9 mouse cellular contexts compared by ENCODE assay signal in the genomic region with DNA sequence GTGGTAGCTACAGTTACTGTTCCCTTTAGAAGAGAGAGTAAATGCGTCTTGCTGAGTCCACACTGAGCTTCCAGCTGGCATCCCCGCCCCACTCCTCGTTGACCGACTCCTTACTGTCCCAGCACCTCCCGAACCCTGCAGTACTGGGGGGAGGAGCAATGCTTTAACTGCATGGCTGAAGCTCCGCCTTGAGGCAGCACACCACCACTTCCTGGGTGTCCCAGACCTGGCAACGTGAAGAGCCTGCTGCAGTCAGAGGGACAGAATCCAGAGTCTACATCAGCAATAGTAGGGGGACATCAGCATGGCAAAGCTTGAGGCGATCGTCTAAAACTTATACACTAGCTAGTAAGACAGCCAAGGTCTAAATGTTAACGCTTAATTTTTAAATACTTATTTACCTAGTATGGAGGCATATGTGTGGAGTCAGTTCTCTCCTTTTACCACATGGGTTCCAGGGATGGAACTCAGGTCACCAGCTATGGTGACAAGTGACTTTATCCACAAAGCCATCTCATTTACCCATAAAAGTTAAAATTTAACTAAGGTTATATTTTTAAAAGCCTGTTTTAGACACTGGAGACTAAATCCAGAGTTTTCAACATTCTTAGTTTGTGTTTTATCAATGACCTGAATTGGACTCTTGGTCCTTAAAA. TPM values are rescaled to one million over a fixed set of nuclear protein-coding genes. Genes with fewer than 3 reads are reported as not detected.
DNase-seq lines count a peak whose midpoint lies in the region; ATAC-seq lines count a peak whose summit lies in the region.
"Had no signal": no experiment of that assay in that cellular context is flagged by ENCODE, and none has a peak within 500 bp of the region (broad histone marks: within the 10 kb centered on the region; RNA-seq: fewer than 3 reads in every experiment).

No protein-coding gene starts in this region.

- peak; percentile 76 for ATAC-seq in kidney, embryonic 16.5 days (ENCODE audit: low FRiP score, low TSS enrichment)

- H3K4me2 ChIP-seq in kidney, embryonic 16.5 days (replicated peaks; ENCODE audit: low read depth, low read length), result peak overlapping the region; percentile 26; the same call in 1 of the 2 replicates
- H3K4me2 ChIP-seq: heart, embryonic 15.5 days had no signal

- H3K4me3 ChIP-seq in kidney, embryonic 16.5 days (ENCODE audit: low read length), result no peak overlapping the region
- no peak overlapping the region for H3K4me3 ChIP-seq in embryonic facial prominence, embryonic 10.5 days
- H3K4me3 ChIP-seq: heart, embryonic 15.5 days had no signal

- DNase-seq in embryo, embryonic 10 days (ENCODE audit: low spot score), result peak; percentile 21
- DNase-seq in embryo, embryonic 9.5 days (ENCODE audit: extremely low spot score), result no peak
- peak; percentile 52 for DNase-seq in adrenal gland, adult 8-10 months
- peak; percentile 25 for DNase-seq in lung, postnatal 14 days
- no peak for DNase-seq in embryonic facial prominence, embryonic 10.5 days (ENCODE audit: low spot score)
- DNase-seq in gastrocnemius, postnatal 10 days, result no peak
- no peak for DNase-seq in gastrocnemius, postnatal 4 days (ENCODE audit: low spot score in 2 of 2)

- H3K27me3 ChIP-seq in kidney, embryonic 16.5 days (ENCODE audit: insufficient read depth, low read length), result no peaks in the 10 kb centered on the region
- no peaks in the 10 kb centered on the region for H3K27me3 ChIP-seq in embryonic facial prominence, embryonic 10.5 days (replicated peaks; ENCODE audit: low read depth, poor library complexity, severe bottlenecking)
- H3K27me3 ChIP-seq: heart, embryonic 15.5 days had no signal

- peaks cover 5% of the 10 kb centered on the region; the same call in 1 of the 2 replicates for H3K36me3 ChIP-seq in kidney, embryonic 16.5 days (ENCODE audit: insufficient read depth, low read length)
- peaks cover 40% of the 10 kb centered on the region for H3K36me3 ChIP-seq in embryonic facial prominence, embryonic 10.5 days (replicated peaks)
- H3K36me3 ChIP-seq: heart, embryonic 15.5 days had no signal

- H3K9me3 ChIP-seq in kidney, embryonic 16.5 days (ENCODE audit: low read length), result no peaks in the 10 kb centered on the region
- H3K9me3 ChIP-seq in embryonic facial prominence, embryonic 10.5 days, result no peaks in the 10 kb centered on the region
- H3K9me3 ChIP-seq: heart, embryonic 15.5 days had no signal

- H3K9ac ChIP-seq in kidney, embryonic 16.5 days (replicated peaks; ENCODE audit: low read length), result peak overlapping the region; percentile 13; the same call in 1 of the 2 replicates
- H3K9ac ChIP-seq: heart, embryonic 15.5 days had no signal

- H3K4me1 ChIP-seq in kidney, embryonic 16.5 days (ENCODE audit: insufficient read depth, low read length), result peaks cover 20% of the 10 kb centered on the region
- no peaks in the 10 kb centered on the region for H3K4me1 ChIP-seq in embryonic facial prominence, embryonic 10.5 days

- peak overlapping the region; percentile 85 for H3K27ac ChIP-seq in kidney, embryonic 16.5 days (ENCODE audit: low read length)
- no peak overlapping the region for H3K27ac ChIP-seq in embryonic facial prominence, embryonic 10.5 days (replicated peaks)
- H3K27ac ChIP-seq: heart, embryonic 15.5 days had no signal

- 42% methylated on average over 10 of the region's 10 CpGs for WGBS in kidney, embryonic 16.5 days
- 57% methylated on average over 10 of the region's 10 CpGs for WGBS in embryonic facial prominence, embryonic 10.5 days

RNA-seq across cellular contexts. Expression of gene Ccdc57, which starts 30.1 kb away (rescaled TPM):
- 10 to 100 TPM in 3 of 4 experiments, 1 to 10 TPM in 1; 9.9 to 24.5 (median 15.1) TPM for total RNA-seq in adrenal gland, adult 8-10 months (2022)
- polyA plus RNA-seq in kidney, embryonic 16.5 days (2015; fragmentation: Nextera tagmentation; extraction: Ambion mirVana), result 8.6 and 9.2 TPM in 2 replicates
- 6.5 and 6.8 TPM in 2 replicates for polyA plus RNA-seq in embryonic facial prominence, embryonic 10.5 days (2016; fragmentation: Nextera tagmentation; extraction: Ambion mirVana)
- 1 to 10 TPM; 2.5 to 4.8 TPM for total RNA-seq in gastrocnemius, postnatal 10 days (2021)
- total RNA-seq in gastrocnemius, postnatal 4 days (2021), result 1 to 10 TPM; 6.2 TPM

RNA-seq across cellular contexts. Expression of gene Slc16a3, which starts 45.7 kb away (rescaled TPM):
- total RNA-seq in adrenal gland, adult 8-10 months (2022), result 1 to 10 TPM in 3 of 4 experiments, under 1 TPM in 1; 0.55 to 1.7 (median 1.5) TPM
- polyA plus RNA-seq in kidney, embryonic 16.5 days (2015; fragmentation: Nextera tagmentation; extraction: Ambion mirVana), result 63.5 and 66.4 TPM in 2 replicates
- polyA plus RNA-seq in embryonic facial prominence, embryonic 10.5 days (2016; fragmentation: Nextera tagmentation; extraction: Ambion mirVana), result 131 and 182 TPM in 2 replicates
- total RNA-seq in gastrocnemius, postnatal 10 days (2021), result 100 to 1,000 TPM; 193 to 232 TPM
- 100 to 1,000 TPM; 151 to 160 TPM for total RNA-seq in gastrocnemius, postnatal 4 days (2021)

Comparison
In these comparisons a context has a peak if more than half of its experiments do, and no peak if none do; other contexts are left out.
1. DNase-seq: peak in embryo, embryonic 10 days (single experiment), adrenal gland, adult 8-10 months (single experiment) and lung, postnatal 14 days (single experiment); none in embryo, embryonic 9.5 days (single experiment), embryonic facial prominence, embryonic 10.5 days (single experiment), gastrocnemius, postnatal 10 days (single experiment) and gastrocnemius, postnatal 4 days (0 of 2).
2. RNA of gene Slc16a3, which starts 45.7 kb away (total RNA-seq): 193 to 232 TPM in gastrocnemius, postnatal 10 days and 151 to 160 TPM in gastrocnemius, postnatal 4 days; 0.55 to 1.7 TPM in adrenal gland, adult 8-10 months; every median in the first group is over 10 times any median in the second.